Mouse (Mus musculus) adrenal gland, adult 10 weeks (tissue): ENCODE results near the gene Stmn3. TPM values are rescaled to one million over a fixed set of nuclear protein-coding genes. Genes with fewer than 3 reads are reported as not detected.

Experiments
- polyA plus RNA-seq: library from polyadenylated mRNA; stranded (reverse); fragments of 350-450 nt; fragmentation: Illumina TruSeq; extraction: RNeasy Lipid Tissue Mini Kit (QIAGEN cat#74804); gene quantifications from one replicate; pipeline ENCODE4 v1.2.3, GENCODE M21; 2014; ENCODE audit warnings: low read depth, low replicate concordance

Stmn3 gene
- 3.5 TPM for polyA plus RNA-seq

DNA sequence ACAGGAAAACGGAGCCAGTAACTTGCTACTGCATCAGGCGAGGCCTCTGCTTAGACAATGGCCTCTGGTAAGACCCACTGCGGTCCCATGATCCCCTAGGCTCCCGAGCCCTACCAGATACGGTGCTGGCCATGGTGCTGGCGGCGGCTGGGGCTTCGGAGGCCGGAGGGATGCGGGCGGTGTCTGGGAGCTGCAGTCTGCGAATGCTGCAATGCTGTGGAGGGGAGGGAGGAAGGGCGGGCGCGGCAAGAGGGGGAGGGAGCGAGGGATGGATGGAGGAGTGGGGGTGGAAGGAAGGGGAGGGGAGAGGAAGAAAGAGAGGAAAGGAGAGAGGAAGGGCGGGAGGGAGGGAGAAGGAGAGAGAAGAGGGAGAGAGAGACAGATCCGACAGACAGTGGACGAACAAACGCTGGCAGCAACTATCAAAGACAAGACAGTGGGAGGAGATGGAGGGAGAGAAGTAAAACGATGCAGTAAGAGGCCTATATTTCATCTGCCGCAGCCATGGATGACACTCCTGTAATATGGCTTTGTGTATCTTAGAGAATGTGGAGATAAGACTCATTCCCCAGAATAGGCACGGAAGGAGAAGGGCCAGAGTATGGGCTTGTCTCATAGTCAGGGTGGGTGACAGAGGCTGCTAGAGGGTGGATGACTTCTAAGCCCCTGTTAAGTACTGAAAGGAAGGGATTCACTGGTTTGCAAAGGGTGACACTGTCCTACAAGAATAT lies at the start of gene Stmn3:
Stmn3 (minus strand) TSS at position 421 of the 731 bp plus-strand sequence.

DNA sequence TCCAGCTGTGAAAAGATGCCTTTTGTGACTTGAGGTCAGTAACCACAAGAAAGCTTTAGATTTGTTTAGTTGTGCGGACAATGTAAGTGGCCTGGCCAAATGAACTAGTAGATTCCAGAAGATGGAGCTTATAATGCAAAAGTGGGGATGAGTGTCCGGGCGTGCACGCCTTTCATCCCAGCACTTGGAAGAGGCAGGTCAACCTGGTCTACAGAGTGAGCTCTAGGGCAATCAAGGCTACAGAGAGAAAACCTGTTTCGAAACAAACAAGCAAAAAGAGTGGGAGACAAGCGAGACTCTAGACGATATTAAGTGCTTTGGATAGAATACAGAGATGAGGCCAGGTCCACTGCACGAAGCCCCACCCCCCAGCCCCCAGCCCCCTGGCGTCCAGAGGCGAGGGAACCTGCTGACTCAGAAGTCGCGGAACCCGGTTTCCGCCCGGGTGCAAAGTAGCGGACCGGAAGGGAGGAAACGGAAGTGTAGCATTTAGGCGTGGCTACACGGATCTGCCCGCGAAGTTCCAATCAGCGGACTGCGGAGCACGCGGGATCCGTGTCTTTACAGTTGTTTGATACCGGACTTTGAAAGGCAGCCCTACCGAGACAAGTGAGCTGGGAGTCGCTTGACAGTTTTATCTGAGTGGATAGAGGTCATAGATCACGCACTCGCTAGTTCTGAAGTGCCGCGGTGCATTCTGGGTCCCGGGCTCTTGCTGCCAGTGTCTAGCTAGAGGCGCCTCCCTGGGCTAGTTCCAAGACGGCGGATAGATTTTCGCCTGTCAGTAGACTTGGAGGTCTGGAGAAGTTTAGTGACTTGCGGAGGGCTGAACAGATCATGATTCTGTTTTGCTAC lies 5.2 kb upstream of the Stmn3 start, which contains the start of gene Rtel1:
Rtel1 (plus strand) TSS at position 492 of the 855 bp plus-strand sequence.

DNA sequence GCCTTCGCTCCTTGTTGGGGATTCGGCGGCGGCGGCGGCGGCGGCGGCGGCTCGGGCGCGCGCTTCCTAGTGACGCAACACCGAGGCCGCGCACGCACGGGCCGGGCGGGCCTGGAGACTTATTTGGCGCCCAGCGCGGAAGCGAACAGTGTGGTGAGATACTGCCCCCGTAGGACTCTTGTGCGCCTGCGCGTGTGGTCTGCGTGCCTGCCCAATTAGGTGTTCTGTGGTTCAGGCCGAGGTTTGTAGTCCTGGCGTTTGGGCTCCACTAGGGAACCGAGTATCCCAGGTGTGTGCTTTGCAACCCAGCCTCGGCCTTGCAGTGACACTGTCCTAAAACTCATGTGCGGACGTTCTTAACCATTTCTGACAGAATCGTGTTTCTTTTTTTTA lies 26.3 kb downstream of the Stmn3 start, which contains the start of gene Gmeb2:
Gmeb2 (minus strand) TSS at position 78 of the 393 bp plus-strand sequence.

Other genes starting within 250 kb of the Stmn3 start
- gene Kcnq2, start 179.2 kb downstream of the Stmn3 start, polyA plus RNA-seq, result 2.5 TPM
- gene Eef1a2, start 157.5 kb downstream of the Stmn3 start, polyA plus RNA-seq, result 0.47 TPM
- gene Ppdpf, start 127.3 kb downstream of the Stmn3 start, polyA plus RNA-seq, result 8.3 TPM
- gene Ptk6, start 111.7 kb downstream of the Stmn3 start, polyA plus RNA-seq, result not detected
- not detected for gene Srms, start 101.3 kb downstream of the Stmn3 start, polyA plus RNA-seq
- gene Fndc11, start 94.5 kb downstream of the Stmn3 start, polyA plus RNA-seq, result not detected
- gene Helz2, start 72.5 kb downstream of the Stmn3 start, polyA plus RNA-seq, result 2.0 TPM
- 6.2 TPM for gene Gmeb2, start 26.5 kb downstream of the Stmn3 start, polyA plus RNA-seq
- 8.2 TPM for gene Rtel1, start 5.2 kb upstream of the Stmn3 start, polyA plus RNA-seq
- gene Zgpat, start 50.4 kb upstream of the Stmn3 start, polyA plus RNA-seq, result 1.5 TPM
- gene Arfrp1, start 50.9 kb upstream of the Stmn3 start, polyA plus RNA-seq, result 36.5 TPM
- not detected for gene Lime1, start 65.6 kb upstream of the Stmn3 start, polyA plus RNA-seq
- gene Zbtb46, start 144.9 kb upstream of the Stmn3 start, polyA plus RNA-seq, result 8.7 TPM
- not detected for gene Abhd16b, start 178.7 kb upstream of the Stmn3 start, polyA plus RNA-seq
- 77.2 TPM for gene Tpd52l2, start 182.6 kb upstream of the Stmn3 start, polyA plus RNA-seq
- 47.9 TPM for gene Dnajc5, start 206.0 kb upstream of the Stmn3 start, polyA plus RNA-seq